Comparison of ENCODE assay signal across 29 mouse cellular contexts in the genomic region with DNA sequence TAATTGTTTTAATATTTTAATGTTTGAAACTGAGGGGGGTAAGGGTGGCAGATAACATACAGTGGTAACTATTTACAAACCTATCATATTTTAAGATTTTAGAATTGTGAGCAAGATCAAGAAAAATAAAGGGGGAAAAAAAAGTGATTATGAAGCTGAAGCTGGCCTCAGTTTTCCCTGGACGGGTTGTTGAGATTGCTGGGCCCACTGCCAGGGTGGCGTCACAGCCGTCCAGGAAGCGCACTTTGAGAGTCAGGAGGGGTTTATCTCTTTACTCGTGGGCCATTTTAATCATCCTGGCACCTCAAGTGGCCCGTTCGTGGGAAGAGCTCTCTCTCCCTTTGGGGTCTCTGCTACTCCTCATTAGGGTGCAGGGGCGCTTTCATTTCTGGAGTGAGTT. TPM values are rescaled to one million over a fixed set of nuclear protein-coding genes. Genes with fewer than 3 reads are reported as not detected.
DNase-seq lines count a peak whose midpoint lies in the region; ATAC-seq lines count a peak whose summit lies in the region.
"Had no signal": no experiment of that assay in that cellular context is flagged by ENCODE, and none has a peak within 500 bp of the region (broad histone marks: within the 10 kb centered on the region; RNA-seq: fewer than 3 reads in every experiment).

No protein-coding gene starts in this region.

- no peak overlapping the region for H3K27ac ChIP-seq in heart, embryonic 11.5 days (ENCODE audit: low read depth, low read length)
- H3K27ac ChIP-seq in kidney, embryonic 16.5 days (ENCODE audit: low read length), result no peak overlapping the region
- H3K27ac ChIP-seq: embryonic facial prominence, embryonic 10.5 days; embryonic facial prominence, embryonic 15.5 days; forebrain, embryonic 12.5 days; heart, adult 2 months; hindbrain, embryonic 12.5 days; hindbrain, postnatal 0 days; limb, embryonic 12.5 days; liver, embryonic 15.5 days; macrophage; midbrain, embryonic 15.5 days; neural tube, embryonic 15.5 days had no signal

- peaks cover 6% of the 10 kb centered on the region for H3K36me3 ChIP-seq in heart, embryonic 11.5 days (ENCODE audit: control insufficient read depth, insufficient read depth, low read length)
- peaks cover 10% of the 10 kb centered on the region for H3K36me3 ChIP-seq in kidney, embryonic 16.5 days (ENCODE audit: insufficient read depth, low read length)

- no peak overlapping the region for H3K4me3 ChIP-seq in heart, embryonic 11.5 days (ENCODE audit: low read depth, low read length)
- H3K4me3 ChIP-seq in kidney, embryonic 16.5 days (ENCODE audit: low read length), result no peak overlapping the region
- H3K4me3 ChIP-seq: embryonic facial prominence, embryonic 10.5 days; embryonic facial prominence, embryonic 15.5 days; forebrain, embryonic 12.5 days; heart, adult 2 months; hindbrain, embryonic 12.5 days; limb, embryonic 12.5 days; liver, embryonic 15.5 days; midbrain, embryonic 15.5 days; neural tube, embryonic 15.5 days had no signal

- H3K4me2 ChIP-seq in heart, embryonic 11.5 days, result no peak overlapping the region
- H3K4me2 ChIP-seq in kidney, embryonic 16.5 days (replicated peaks; ENCODE audit: low read depth, low read length), result no peak overlapping the region
- H3K4me2 ChIP-seq: embryonic facial prominence, embryonic 15.5 days; forebrain, embryonic 12.5 days; hindbrain, embryonic 12.5 days; limb, embryonic 12.5 days; liver, embryonic 15.5 days; midbrain, embryonic 15.5 days; neural tube, embryonic 15.5 days had no signal

- DNase-seq in heart, postnatal 10 days, result peak; percentile 37 to 41
- peak; percentile 40 to 48 for DNase-seq in kidney, postnatal 25 days
- peak; percentile 19 for DNase-seq in lung, postnatal 10 days
- DNase-seq in lung, adult 18-20 months, result no peak
- DNase-seq: cerebellum, adult 11-12 months; forebrain, postnatal 0 days; heart, adult 2 months; layer of hippocampus, adult 9-11 months; right cerebral cortex, adult 18-20 months; spleen, adult 18-20 months; thymus, postnatal 14 days had no signal

- no peak for ATAC-seq in heart, embryonic 11.5 days (replicated peaks; ENCODE audit: insufficient number of reproducible peaks, low FRiP score, low TSS enrichment)
- no peak for ATAC-seq in kidney, embryonic 16.5 days (ENCODE audit: low FRiP score, low TSS enrichment)
- no peak for ATAC-seq in inflammation-experienced regulatory T-cells, adult 6 months
- ATAC-seq: CD4-positive, CD25-positive, alpha-beta regulatory T cell, adult 4 months; forebrain, postnatal 0 days; hindbrain, postnatal 0 days; intestine, embryonic 16.5 days; midbrain, embryonic 15.5 days had no signal

- no peaks in the 10 kb centered on the region for H3K4me1 ChIP-seq in heart, embryonic 11.5 days (ENCODE audit: control insufficient read depth, insufficient read depth, low read length)
- no peaks in the 10 kb centered on the region for H3K4me1 ChIP-seq in kidney, embryonic 16.5 days (ENCODE audit: insufficient read depth, low read length)
- H3K4me1 ChIP-seq: forebrain, embryonic 12.5 days; hindbrain, embryonic 12.5 days; midbrain, embryonic 15.5 days; neural tube, embryonic 15.5 days had no signal

- intact Hi-C loops in heart, postnatal 10 days (cut with DNase I), result no loop called here

- H3K27me3 ChIP-seq in heart, embryonic 11.5 days (ENCODE audit: control insufficient read depth, insufficient read depth, low read length), result no peaks in the 10 kb centered on the region
- no peaks in the 10 kb centered on the region for H3K27me3 ChIP-seq in kidney, embryonic 16.5 days (ENCODE audit: insufficient read depth, low read length)
- H3K27me3 ChIP-seq: embryonic facial prominence, embryonic 15.5 days; forebrain, embryonic 12.5 days; hindbrain, embryonic 12.5 days; limb, embryonic 12.5 days; liver, embryonic 15.5 days; midbrain, embryonic 15.5 days; neural tube, embryonic 15.5 days had no signal

- H3K9ac ChIP-seq in heart, embryonic 11.5 days (ENCODE audit: low read depth, low read length), result no peak overlapping the region
- no peak overlapping the region for H3K9ac ChIP-seq in kidney, embryonic 16.5 days (replicated peaks; ENCODE audit: low read length)
- H3K9ac ChIP-seq: embryonic facial prominence, embryonic 15.5 days; forebrain, embryonic 12.5 days; forebrain, postnatal 0 days; hindbrain, embryonic 12.5 days; limb, embryonic 12.5 days; liver, embryonic 15.5 days; midbrain, embryonic 15.5 days; neural tube, embryonic 15.5 days had no signal

- no peaks in the 10 kb centered on the region for H3K9me3 ChIP-seq in heart, embryonic 11.5 days (replicated peaks; ENCODE audit: control insufficient read depth, low read length)
- no peaks in the 10 kb centered on the region for H3K9me3 ChIP-seq in kidney, embryonic 16.5 days (ENCODE audit: low read length)
- H3K9me3 ChIP-seq: embryonic facial prominence, embryonic 10.5 days; embryonic facial prominence, embryonic 15.5 days; forebrain, embryonic 12.5 days; hindbrain, embryonic 12.5 days; limb, embryonic 12.5 days; liver, embryonic 15.5 days; midbrain, embryonic 15.5 days; neural tube, embryonic 15.5 days had no signal

- WGBS in heart, embryonic 11.5 days (ENCODE audit: insufficient replicate concordance), result 52% methylated on average over 8 of the region's 8 CpGs
- 64% methylated on average over 8 of the region's 8 CpGs for WGBS in kidney, embryonic 16.5 days

RNA-seq across cellular contexts. Expression of gene Cacng1, which starts 24.8 kb away (rescaled TPM):
- not detected for total RNA-seq in heart, postnatal 10 days (2021)
- not detected in 2 replicates for polyA plus RNA-seq in heart, embryonic 11.5 days (2014; fragmentation: Nextera tagmentation; extraction: Ambion mirVana)
- 0.95 and 1.3 TPM in 2 replicates for polyA plus RNA-seq in kidney, embryonic 16.5 days (2015; fragmentation: Nextera tagmentation; extraction: Ambion mirVana)
- not detected for polyA plus RNA-seq in inflammation-experienced regulatory T-cells, adult 6 months (2017; shearing (Covaris generic))
- total RNA-seq: heart, adult 2 months; heart, postnatal 25 days; liver, adult 2 months; megakaryocyte-erythroid progenitor cell, adult 5-6 weeks had no signal
- polyA plus RNA-seq: CD4-positive, CD25-positive, alpha-beta regulatory T cell, adult 4 months; embryonic facial prominence, embryonic 10.5 days; intestine, embryonic 16.5 days; macrophage had no signal

Comparison
In these comparisons a context has a peak if more than half of its experiments do, and no peak if none do; other contexts are left out.
1. DNase-seq: peak in heart, postnatal 10 days (2 of 2), kidney, postnatal 25 days (2 of 2) and lung, postnatal 10 days (single experiment); none in lung, adult 18-20 months (0 of 2).